Mouse (Mus musculus): ENCODE results near the gene Tmem123. TPM values are rescaled to one million over a fixed set of nuclear protein-coding genes. Genes with fewer than 3 reads are reported as not detected.

The Tmem123 gene
- total and polyA plus RNA-seq, 3 experiments, result 43.5 to 88.8 TPM; not detected in 1

DNA sequence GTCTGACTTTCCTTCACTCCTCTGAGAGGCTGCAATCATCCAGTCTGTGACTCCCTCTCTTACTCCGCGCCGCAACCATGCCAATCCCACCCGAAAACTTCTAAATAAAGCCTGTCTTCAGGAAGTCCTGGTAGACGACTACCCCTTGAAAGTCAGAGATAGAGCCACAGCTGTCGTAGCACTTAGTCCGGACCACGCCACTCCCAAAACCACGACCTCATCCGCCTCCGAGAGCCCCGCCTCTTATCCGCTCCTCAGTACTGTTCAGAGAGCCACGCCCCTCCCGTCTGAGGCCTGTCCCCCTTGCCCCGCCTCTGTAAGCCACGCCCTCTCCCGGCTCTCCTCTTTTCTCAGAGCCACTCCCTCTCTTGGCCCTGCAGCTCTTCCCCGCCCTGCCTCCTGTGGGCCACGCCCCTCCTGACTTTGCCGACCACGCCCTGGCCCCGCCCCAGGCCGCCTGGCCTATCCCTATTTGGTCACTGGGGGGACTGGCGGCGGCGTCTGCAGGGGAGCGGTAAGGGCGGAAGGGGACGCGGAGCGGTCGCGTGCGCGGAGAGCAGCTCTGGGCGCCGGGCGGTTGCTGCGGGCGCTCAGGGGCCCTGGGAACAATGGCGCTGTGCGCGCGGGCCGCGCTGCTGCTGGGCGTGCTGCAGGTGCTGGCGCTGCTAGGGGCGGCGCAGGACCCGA is at the start of gene Tmem123 (continued):
- peak; percentile 93 for TF ChIP-seq NELFE (IDR thresholded peaks at IDR 0.05; ENCODE audit: low read depth, low read length)
- TF ChIP-seq CHD1 (IDR thresholded peaks at IDR 0.05; ENCODE audit: low read depth, low read length), result no peak; the same call in none of the 2 replicates
- no peak for TF ChIP-seq JUND (IDR thresholded peaks at IDR 0.05; ENCODE audit: low read depth, low read length)
- peak; percentile 98 for TF ChIP-seq MXI1 (IDR thresholded peaks at IDR 0.05; ENCODE audit: low read depth, low read length)
- peak; percentile 55 for TF ChIP-seq USF1 (IDR thresholded peaks at IDR 0.05; ENCODE audit: low read depth, low read length)

DNA sequence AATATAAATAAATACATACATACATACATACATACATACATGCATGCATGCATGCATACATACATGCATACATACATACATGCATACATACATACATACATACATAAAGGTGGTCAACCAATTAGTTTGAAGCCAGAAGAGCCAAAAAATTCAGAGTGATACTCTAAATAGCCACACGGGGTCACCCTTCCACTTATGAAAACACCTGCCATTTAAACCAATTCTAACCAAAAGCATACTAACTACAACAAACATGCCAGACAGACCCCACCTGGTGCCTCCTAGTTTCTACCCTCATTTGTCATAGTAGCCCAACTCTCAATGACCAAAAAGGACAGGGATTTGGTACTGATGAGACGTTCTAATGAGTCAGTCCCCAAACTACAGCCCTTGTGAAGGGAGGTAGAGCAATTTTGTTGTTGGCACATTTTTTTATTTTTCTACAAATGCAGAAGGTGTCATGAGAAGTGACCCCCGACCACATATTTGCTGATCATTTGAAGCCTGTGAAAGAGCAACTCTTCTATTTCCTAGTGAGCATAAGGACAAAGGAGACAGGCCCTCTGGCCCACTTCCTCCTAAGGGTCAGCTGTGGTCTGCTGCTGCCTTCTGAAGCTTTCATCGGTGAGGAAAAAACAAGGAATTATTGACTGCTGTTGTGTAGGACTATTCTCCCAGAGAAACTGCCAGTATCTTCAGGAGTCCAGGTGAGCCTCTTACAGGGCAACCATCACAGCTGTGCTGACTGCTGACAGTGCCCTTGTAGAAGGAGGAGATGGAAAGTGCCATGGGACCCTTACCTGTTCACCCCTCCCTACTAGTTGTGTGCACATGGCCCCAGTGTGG is 49.6 kb upstream of the Tmem123 start:
- Histone ChIP-seq H3K9ac (ENCODE audit: control insufficient read depth, low read depth, low read length, poor library complexity, severe bottlenecking) (no peak overlapping the region), H3K36me3 (ENCODE audit: control insufficient read depth in 1 of 2, insufficient read depth in 2 of 2, low read length in 2 of 2) (no peaks in the 10 kb centered on the region), H3K4me3 (ENCODE audit: control insufficient read depth in 1 of 2, insufficient read depth in 1 of 2, low read depth in 2 of 2, low read length in 2 of 2) (no peak overlapping the region), H3K9me3 (replicated peaks; ENCODE audit: insufficient read depth, low read length) (no peaks in the 10 kb centered on the region), H3K79me2 (ENCODE audit: control insufficient read depth, insufficient read depth, low read length, poor library complexity) (no peaks in the 10 kb centered on the region), H3K27ac (ENCODE audit: control insufficient read depth, low read depth, low read length) (no peak overlapping the region), H3K4me1 (ENCODE audit: control insufficient read depth in 1 of 2, insufficient read depth in 2 of 2, low read length in 2 of 2) (no peaks in the 10 kb centered on the region), H3K27me3 (ENCODE audit: control insufficient read depth in 1 of 2, insufficient read depth in 2 of 2, low read length in 2 of 2) (peaks cover 3 to 4% of the 10 kb centered on the region in 2 experiments; a peak in 2 of 4 replicates)
- DNase-seq (ENCODE audit: low read depth, low spot score), result peak; percentile 87
- no peak for TF ChIP-seq BHLHE40 (IDR thresholded peaks at IDR 0.05; ENCODE audit: borderline replicate concordance, low read depth, low read length)
- no peak for TF ChIP-seq MEF2A (IDR thresholded peaks at IDR 0.05; ENCODE audit: extremely low read depth, insufficient replicate concordance, low read depth, low read length, poor library complexity, severe bottlenecking)
- no peak for TF ChIP-seq ELF1 (IDR thresholded peaks at IDR 0.05; ENCODE audit: low read depth, low read length)
- TF ChIP-seq TAL1 (IDR thresholded peaks at IDR 0.05; ENCODE audit: low read length), result no peak
- TF ChIP-seq JUND (IDR thresholded peaks at IDR 0.05; ENCODE audit: low read depth, low read length), result no peak
- TF ChIP-seq KAT2A (conservative IDR thresholded peaks at IDR 0.05; ENCODE audit: low read depth, low read length), result no peak
- no peak for TF ChIP-seq MAX (IDR thresholded peaks at IDR 0.05; ENCODE audit: low read length)
- TF ChIP-seq POLR2AphosphoS2 (IDR thresholded peaks at IDR 0.05; ENCODE audit: low read length), result no peak
- no peak for TF ChIP-seq MXI1 (IDR thresholded peaks at IDR 0.05; ENCODE audit: low read depth, low read length)
- TF ChIP-seq TBP (IDR thresholded peaks at IDR 0.05; ENCODE audit: low read depth, low read length), result no peak
- TF ChIP-seq SIN3A (IDR thresholded peaks at IDR 0.05; ENCODE audit: low read length), result peak; percentile 32; the same call in 1 of the 2 replicates
- no peak for TF ChIP-seq CHD2 (IDR thresholded peaks at IDR 0.05; ENCODE audit: low read length)
- peak; percentile 98 for TF ChIP-seq SMC3 (IDR thresholded peaks at IDR 0.05; ENCODE audit: low read depth, low read length)
- no peak for TF ChIP-seq HCFC1 (IDR thresholded peaks at IDR 0.05; ENCODE audit: low read depth, low read length)
- no peak for TF ChIP-seq NRF1 (IDR thresholded peaks at IDR 0.05; ENCODE audit: insufficient read depth, low read depth, low read length, poor library complexity, severe bottlenecking)
- no peak for TF ChIP-seq NELFE (IDR thresholded peaks at IDR 0.05; ENCODE audit: low read depth, low read length)
- TF ChIP-seq ZNF384 (IDR thresholded peaks at IDR 0.05; ENCODE audit: low read depth, low read length), result 0 out of 2 replicates have a peak, but pooled peaks have one; percentile 8
- TF ChIP-seq POLR2AphosphoS5 (IDR thresholded peaks at IDR 0.05; ENCODE audit: borderline replicate concordance, low read depth, low read length), result no peak
- no peak for TF ChIP-seq TCF12 (IDR thresholded peaks at IDR 0.05; ENCODE audit: low read depth, low read length)
- TF ChIP-seq ETS1 (IDR thresholded peaks at IDR 0.05; ENCODE audit: low read depth, low read length), result no peak
- no peak for TF ChIP-seq ZKSCAN1 (IDR thresholded peaks at IDR 0.05; ENCODE audit: low read depth, low read length)
- TF ChIP-seq ZMIZ1 (IDR thresholded peaks at IDR 0.05; ENCODE audit: low read depth, low read length), result no peak
- no peak for TF ChIP-seq USF1 (IDR thresholded peaks at IDR 0.05; ENCODE audit: low read depth, low read length)
- no peak for TF ChIP-seq GATA1 (IDR thresholded peaks at IDR 0.05; ENCODE audit: low read depth, low read length)
- no peak for TF ChIP-seq POLR2A (IDR thresholded peaks at IDR 0.05; ENCODE audit: control insufficient read depth in 1 of 2, insufficient read depth in 1 of 2, low read depth in 1 of 2, low read length in 2 of 2, poor library complexity in 1 of 2)
- no peak for TF ChIP-seq RCOR1 (IDR thresholded peaks at IDR 0.05; ENCODE audit: low read depth, low read length)
- TF ChIP-seq USF2 (IDR thresholded peaks at IDR 0.05; ENCODE audit: borderline replicate concordance in 1 of 2, insufficient read depth in 1 of 2, low read depth in 1 of 2, low read length in 2 of 2), result no peak
- TF ChIP-seq CHD1 (IDR thresholded peaks at IDR 0.05; ENCODE audit: low read depth, low read length), result no peak
- no peak for TF ChIP-seq MYB (IDR thresholded peaks at IDR 0.05; ENCODE audit: low read depth, low read length)
- no peak for TF ChIP-seq MAZ (IDR thresholded peaks at IDR 0.05; ENCODE audit: low read depth, low read length)
- TF ChIP-seq ZC3H11A (IDR thresholded peaks at IDR 0.05; ENCODE audit: low read depth, low read length), result peak; percentile 99
- no peak for TF ChIP-seq MAFK (IDR thresholded peaks at IDR 0.05; ENCODE audit: borderline replicate concordance, low read depth, low read length)
